Mouse (Mus musculus) stomach, postnatal 0 days (tissue): Measurements from ENCODE around the gene Cisd3. TPM values are rescaled to one million over a fixed set of nuclear protein-coding genes. Genes with fewer than 3 reads are reported as not detected.

ENCODE experiments used
- ATAC-seq: fragments of 200-750 bp; cut with Nextera tagmentation; 2 replicates; pipeline ENCODE4 v1.8.0; 2017; ENCODE audit not compliant: low FRiP score, low TSS enrichment
- DNase-seq: peaks from one replicate; pipeline ENCODE4 v3.0.0-alpha.2; 2016; ENCODE audit warnings: low spot score
- H3K27ac ChIP-seq: fragments of 300-500 bp; sonication (generic); replicated peaks from 2 replicates; pipeline ENCODE4 v1.5.1; 2014; ENCODE audit warnings: mild to moderate bottlenecking, control low read depth
- H3K27me3 ChIP-seq: fragments of 300-500 bp; sonication (generic); 2 replicates; pipeline ENCODE4 v1.6.1; 2014; ENCODE audit warnings: low read length; ENCODE audit not compliant: control insufficient read depth, insufficient read depth
- H3K36me3 ChIP-seq: fragments of 300-500 bp; sonication (generic); 2 replicates; pipeline ENCODE4 v1.6.1; 2014; ENCODE audit warnings: low read length, mixed read lengths; ENCODE audit not compliant: control insufficient read depth, insufficient read depth
- H3K4me1 ChIP-seq: fragments of 300-500 bp; sonication (generic); replicated peaks from 2 replicates; pipeline ENCODE4 v1.6.1; 2014; ENCODE audit warnings: antibody characterized with exemption; ENCODE audit not compliant: control insufficient read depth, insufficient read depth
- H3K4me2 ChIP-seq: fragments of 300-500 bp; sonication (generic); replicated peaks from 2 replicates; pipeline ENCODE4 v1.6.1; 2014; ENCODE audit warnings: low read depth, mild to moderate bottlenecking, control low read depth, moderate library complexity
- H3K4me3 ChIP-seq: fragments of 300-500 bp; sonication (generic); 2 replicates; pipeline ENCODE4 v1.5.1; 2014; ENCODE audit warnings: low read depth, low read length, control low read depth
- H3K9ac ChIP-seq: fragments of 300-500 bp; sonication (generic); 2 replicates; pipeline ENCODE4 v1.6.1; 2014; ENCODE audit warnings: mild to moderate bottlenecking, low read length, control low read depth, mixed read lengths
- H3K9me3 ChIP-seq: fragments of 300-500 bp; sonication (generic); 2 replicates; pipeline ENCODE4 v1.6.1; 2016; ENCODE audit warnings: low read length; ENCODE audit not compliant: control insufficient read depth
- CTCF ChIP-seq: IDR thresholded peaks from 2 replicates; pipeline ENCODE4 v1.5.1; 2016; ENCODE audit warnings: antibody characterized with exemption, low read depth, mild to moderate bottlenecking, moderate library complexity
- EP300 ChIP-seq: optimal IDR thresholded peaks from 2 replicates; pipeline ENCODE3; 2016; ENCODE audit warnings: antibody characterized with exemption
- WGBS: fragments of 180-500 bp; shearing (Covaris S2); extraction: QIAGEN DNeasy Blood & Tissue Kit; methylation state at CpG from one replicate; pipeline ENCODE4 v1.1.7; 2014; 5-methylcytosine and 5-hydroxymethylcytosine counted together
- polyA plus RNA-seq: library from polyadenylated mRNA; unstranded; fragments of >200 nt; fragmentation: Nextera tagmentation; extraction: Ambion mirVana; gene quantifications from 2 replicates; pipeline ENCODE4 v1.2.1, GENCODE M21; 2015

Gene Cisd3
- polyA plus RNA-seq, 1 experiment from 2014 or later = 44.2 TPM

DNA sequence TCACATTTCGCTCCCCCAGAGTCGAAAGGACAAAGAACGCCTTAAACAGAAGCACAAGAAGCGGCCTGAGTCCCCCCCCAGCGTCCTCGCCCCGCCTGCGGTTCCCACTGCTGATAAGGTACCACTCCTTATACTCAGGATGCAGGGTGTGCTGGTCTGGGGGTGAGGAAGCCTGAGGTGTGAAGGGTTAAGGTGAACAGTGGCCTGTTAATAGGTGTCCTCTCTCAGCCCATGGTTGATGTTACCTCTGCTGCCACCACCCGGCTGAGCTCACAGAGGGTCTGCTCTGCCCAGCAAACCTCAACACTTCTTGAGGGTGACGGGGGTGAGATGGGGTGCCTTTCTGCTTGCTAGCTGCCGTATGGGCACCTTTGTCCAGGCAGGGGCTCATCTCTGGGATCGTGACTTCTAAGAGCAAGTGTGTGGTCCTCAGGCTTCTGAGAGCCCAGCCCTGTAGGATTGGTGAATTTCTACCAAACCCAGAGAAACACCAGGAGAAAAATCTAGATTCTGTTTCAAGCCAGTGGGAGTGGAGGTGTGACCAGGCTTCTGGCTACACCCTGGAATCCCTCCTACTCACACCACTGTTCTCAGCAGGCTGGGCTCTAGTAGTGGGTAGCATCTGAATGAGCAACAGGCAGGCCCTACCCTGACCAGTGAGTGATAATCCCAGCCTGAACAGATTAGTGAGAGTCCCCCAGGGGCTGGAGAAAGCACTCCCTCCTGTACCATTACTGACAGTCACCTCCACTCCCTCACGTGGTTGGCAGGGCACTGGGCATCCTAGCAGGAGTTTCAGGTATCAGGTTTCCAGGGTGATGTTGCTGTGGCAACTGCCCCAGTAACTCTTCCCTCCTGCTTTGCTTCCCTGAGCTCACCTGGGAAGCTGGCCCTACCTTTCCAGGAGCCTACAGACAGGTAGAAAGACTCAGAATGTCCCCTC is 15.1 kb upstream of the Cisd3 start:
- no peak overlapping the region; the same call in 1 of the 2 replicates for H3K4me2 ChIP-seq
- no peak overlapping the region; the same call in 1 of the 2 replicates for H3K9ac ChIP-seq
- WGBS = 62% methylated on average over 13 of the region's 13 CpGs
- H3K27ac ChIP-seq = no peak overlapping the region
- H3K27me3 ChIP-seq = no peaks in the 10 kb centered on the region
- no peaks in the 10 kb centered on the region for H3K4me1 ChIP-seq
- H3K4me3 ChIP-seq = no peak overlapping the region
- H3K9me3 ChIP-seq = no peaks in the 10 kb centered on the region
- peaks cover 17% of the 10 kb centered on the region for H3K36me3 ChIP-seq
- TF ChIP-seq CTCF (0 out of 2 replicates have a peak, but pooled peaks have one; percentile 30), EP300 (no peak)
- DNase-seq (no peak), ATAC-seq (no peak)

DNA sequence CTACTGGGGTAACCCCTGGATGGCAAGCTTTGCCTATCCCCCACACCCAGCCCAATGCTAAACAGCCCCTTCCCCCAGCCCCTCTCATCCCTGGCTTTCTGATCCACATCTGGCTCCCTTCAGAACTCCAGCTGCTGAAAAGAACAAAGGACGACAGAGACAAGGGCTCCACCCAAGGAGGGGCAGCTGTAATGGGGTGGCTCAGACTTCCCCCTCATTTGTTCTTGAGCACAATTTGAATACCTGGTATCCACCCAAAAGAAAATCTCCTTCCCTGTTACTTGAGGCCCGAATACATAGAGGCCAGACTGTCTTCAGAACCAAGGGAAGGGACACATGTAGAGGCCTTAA is 14.5 kb upstream of the Cisd3 start:
- H3K27ac ChIP-seq = no peak overlapping the region
- H3K4me3 ChIP-seq = no peak overlapping the region
- no peak overlapping the region; the same call in 1 of the 2 replicates for H3K9ac ChIP-seq
- DNase-seq (no peak), ATAC-seq (no peak)
- H3K9me3 ChIP-seq = no peaks in the 10 kb centered on the region
- TF ChIP-seq CTCF (no peak), EP300 (no peak)
- no peaks in the 10 kb centered on the region for H3K27me3 ChIP-seq
- no peak overlapping the region for H3K4me2 ChIP-seq
- no peaks in the 10 kb centered on the region for H3K4me1 ChIP-seq
- peaks cover 17% of the 10 kb centered on the region for H3K36me3 ChIP-seq
- WGBS = 48% methylated on average over 2 of the region's 2 CpGs

DNA sequence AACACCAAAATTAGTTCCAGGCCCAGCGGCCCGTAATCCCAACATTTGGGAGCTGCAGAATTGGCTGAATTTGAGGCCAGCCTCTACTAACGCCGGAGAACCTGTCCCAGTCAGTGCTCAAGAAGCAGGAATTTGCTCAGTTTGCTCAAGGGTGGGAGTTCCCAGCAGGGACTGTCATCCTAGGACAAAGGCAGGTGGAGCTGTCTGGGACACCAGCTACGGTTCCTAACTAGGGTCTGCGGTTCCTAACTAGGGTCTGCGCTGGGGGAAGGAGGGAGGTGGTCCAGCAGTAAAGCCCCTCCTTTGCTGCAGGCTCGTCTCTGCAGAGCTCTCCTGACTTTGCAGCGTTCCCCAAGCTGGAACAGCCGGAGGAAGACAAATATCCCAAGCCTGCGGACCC is 12.5 kb upstream of the Cisd3 start:
- Histone ChIP-seq H3K36me3 (peaks cover 20% of the 10 kb centered on the region), H3K4me2 (no peak overlapping the region), H3K27me3 (no peaks in the 10 kb centered on the region), H3K4me3 (no peak overlapping the region), H3K27ac (no peak overlapping the region), H3K9me3 (no peaks in the 10 kb centered on the region), H3K9ac (no peak overlapping the region), H3K4me1 (no peaks in the 10 kb centered on the region)
- WGBS = 74% methylated on average over 11 of the region's 11 CpGs
- TF ChIP-seq CTCF (no peak), EP300 (no peak)
- DNase-seq (no peak), ATAC-seq (no peak)

DNA sequence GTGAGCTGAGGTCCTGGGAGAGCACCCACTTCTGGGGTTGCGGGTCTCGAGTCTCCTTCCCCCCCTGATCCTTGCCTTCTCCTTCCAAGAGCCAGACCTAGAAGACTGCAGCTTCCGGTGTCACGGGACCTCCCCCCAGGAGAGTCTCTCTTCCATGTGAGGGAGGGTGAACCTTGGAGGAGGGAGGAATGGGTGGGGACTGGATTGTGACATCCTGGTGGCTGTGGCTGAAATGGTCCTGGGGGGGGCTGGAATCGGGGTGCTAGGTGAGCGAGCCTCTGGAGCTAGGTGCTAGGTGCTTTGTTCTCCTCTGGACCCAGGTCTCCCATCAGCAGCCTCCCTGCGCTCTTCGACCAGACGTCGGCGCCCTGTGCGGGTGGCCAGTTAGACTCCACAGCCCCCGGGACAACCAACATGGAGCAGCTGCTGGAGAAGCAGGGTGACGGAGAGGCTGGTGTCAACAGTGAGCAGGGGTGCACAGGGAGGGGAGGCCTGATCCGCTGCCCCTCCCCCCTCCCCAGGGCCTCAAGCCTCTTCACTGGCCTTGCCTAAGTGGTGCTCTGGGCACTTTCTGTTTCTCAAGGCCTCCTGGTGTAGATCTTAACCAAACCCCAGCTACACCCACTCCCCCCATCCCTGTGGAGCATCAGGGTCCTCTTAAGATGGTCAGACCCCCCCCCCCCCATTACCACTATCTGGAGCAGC is 9.4 kb upstream of the Cisd3 start:
- no peak for DNase-seq
- no peak overlapping the region for H3K27ac ChIP-seq
- WGBS = 86% methylated on average over 13 of the region's 15 CpGs
- H3K4me2 ChIP-seq = no peak overlapping the region
- H3K36me3 ChIP-seq = peaks cover 27% of the 10 kb centered on the region
- H3K4me1 ChIP-seq = no peaks in the 10 kb centered on the region
- no peak overlapping the region for H3K9ac ChIP-seq
- ATAC-seq = no peak
- H3K4me3 ChIP-seq = no peak overlapping the region
- H3K27me3 ChIP-seq = no peaks in the 10 kb centered on the region
- TF ChIP-seq EP300 = no peak
- TF ChIP-seq CTCF = no peak
- no peaks in the 10 kb centered on the region for H3K9me3 ChIP-seq

DNA sequence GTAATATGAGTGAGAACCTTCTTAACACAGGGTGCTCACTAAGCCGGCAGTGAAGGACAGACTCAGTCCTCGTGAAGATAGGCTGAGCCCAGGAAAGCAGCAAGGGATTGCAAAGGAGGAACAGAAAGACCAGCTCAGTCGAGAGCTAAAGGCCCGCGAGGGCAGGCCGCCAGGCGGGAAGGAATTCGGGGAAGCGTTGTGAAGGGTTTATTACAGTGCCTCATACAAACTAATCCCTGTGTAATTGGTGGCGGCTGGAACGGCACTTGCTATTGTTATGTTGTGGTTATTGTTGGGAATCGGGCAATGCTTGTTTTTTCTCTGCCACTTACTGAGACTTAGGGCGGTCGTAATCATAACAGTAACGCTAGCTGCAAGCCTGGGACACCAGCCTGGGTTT is 8.2 kb upstream of the Cisd3 start:
- H3K4me2 ChIP-seq = no peak overlapping the region
- H3K9me3 ChIP-seq = no peaks in the 10 kb centered on the region
- no peak overlapping the region for H3K4me3 ChIP-seq
- H3K27me3 ChIP-seq = no peaks in the 10 kb centered on the region
- WGBS = 61% methylated on average over 15 of the region's 15 CpGs
- no peak overlapping the region for H3K27ac ChIP-seq
- TF ChIP-seq CTCF (no peak), EP300 (no peak)
- ATAC-seq (no peak), DNase-seq (no peak)
- peaks cover 36% of the 10 kb centered on the region for H3K36me3 ChIP-seq
- no peaks in the 10 kb centered on the region for H3K4me1 ChIP-seq
- no peak overlapping the region for H3K9ac ChIP-seq

DNA sequence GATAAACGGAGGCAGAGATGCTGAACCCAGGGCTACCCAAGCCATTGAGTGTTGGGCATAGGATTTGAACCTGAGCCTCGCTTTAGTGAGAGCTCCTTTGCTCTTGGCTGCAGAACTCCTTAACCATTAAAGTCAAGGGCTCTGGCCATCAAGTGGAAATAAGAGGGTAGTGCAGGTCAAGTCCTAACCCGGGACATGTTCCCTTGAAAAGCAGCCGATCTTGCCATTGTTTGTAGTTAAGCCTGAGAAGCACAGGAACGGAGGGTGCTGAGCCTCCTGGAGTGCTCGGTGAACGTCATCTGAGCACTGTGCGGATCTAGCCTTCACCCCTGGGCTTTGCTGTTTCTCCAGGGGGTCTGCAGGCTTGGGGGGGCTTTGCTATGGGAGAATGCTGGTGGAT is 7.8 kb upstream of the Cisd3 start:
- H3K9me3 ChIP-seq = no peaks in the 10 kb centered on the region
- no peak overlapping the region for H3K4me2 ChIP-seq
- H3K27ac ChIP-seq = no peak overlapping the region
- no peak overlapping the region for H3K9ac ChIP-seq
- H3K4me1 ChIP-seq = no peaks in the 10 kb centered on the region
- 74% methylated on average over 8 of the region's 8 CpGs for WGBS
- ATAC-seq (no peak), DNase-seq (no peak)
- peaks cover 36% of the 10 kb centered on the region for H3K36me3 ChIP-seq
- H3K27me3 ChIP-seq = no peaks in the 10 kb centered on the region
- H3K4me3 ChIP-seq = no peak overlapping the region
- TF ChIP-seq EP300 (no peak), CTCF (peak; percentile 48)
